Mouse (Mus musculus) central nervous system, embryonic 18 days (tissue): ENCODE measurements around the gene Rph3al. TPM values are rescaled to one million over a fixed set of nuclear protein-coding genes. Genes with fewer than 3 reads are reported as not detected.

Experiments used
- polyA plus RNA-seq: library from polyadenylated mRNA; depleted of rRNA; stranded (reverse); fragments of >200 nt; gene quantifications from 2 replicates; pipeline ENCODE4 v1.2.3, GENCODE M21; 2012; rRNA removed

Gene Rph3al
- polyA plus RNA-seq = 2.8 and 3.1 TPM in 2 replicates

GRCm38 (mm10) chr11:75938379-75938906 lies at the start of gene Rph3al:
Gene Rph3al (minus strand): TSS chr11:75938429.

GRCm38 (mm10) chr11:75796029-75796445 lies 142.2 kb downstream of the Rph3al start, which contains the start of gene Doc2b:
Gene Doc2b (minus strand): TSS chr11:75796049.

Other genes starting within 250 kb of the Rph3al start
- 1,397 and 1,405 TPM in 2 replicates for gene Ywhae, start 205.6 kb downstream of the Rph3al start, polyA plus RNA-seq
- gene Doc2b, start 142.4 kb downstream of the Rph3al start, polyA plus RNA-seq = 15.9 and 17.4 TPM in 2 replicates
- 7.4 and 9.1 TPM in 2 replicates for gene 1700016K19Rik, start 61.5 kb upstream of the Rph3al start, polyA plus RNA-seq
- 7.5 and 8.0 TPM in 2 replicates for gene Rflnb, start 89.4 kb upstream of the Rph3al start, polyA plus RNA-seq
- gene Vps53, start 241.2 kb upstream of the Rph3al start, polyA plus RNA-seq = 53.5 and 54.9 TPM in 2 replicates
- 32.1 TPM in 2 replicates for gene Fam57a, start 241.2 kb upstream of the Rph3al start, polyA plus RNA-seq